Mouse (Mus musculus) lung, adult 2 months (tissue): ENCODE data around the gene Fads2.

Experiments used
- CTCF ChIP-seq: fragments of 200-500 bp; IDR thresholded peaks from 2 replicates; pipeline ENCODE4 v1.5.1; 2011; ENCODE audit warnings: mild to moderate bottlenecking, low read length, control low read depth; ENCODE audit not compliant: insufficient read depth
- POLR2A ChIP-seq: fragments of 200-500 bp; IDR thresholded peaks from 2 replicates; pipeline ENCODE4 v1.6.1; 2011; ENCODE audit warnings: low read depth, mild to moderate bottlenecking, control low read depth, low read length, borderline replicate concordance; ENCODE audit errors: extremely low read depth

DNA sequence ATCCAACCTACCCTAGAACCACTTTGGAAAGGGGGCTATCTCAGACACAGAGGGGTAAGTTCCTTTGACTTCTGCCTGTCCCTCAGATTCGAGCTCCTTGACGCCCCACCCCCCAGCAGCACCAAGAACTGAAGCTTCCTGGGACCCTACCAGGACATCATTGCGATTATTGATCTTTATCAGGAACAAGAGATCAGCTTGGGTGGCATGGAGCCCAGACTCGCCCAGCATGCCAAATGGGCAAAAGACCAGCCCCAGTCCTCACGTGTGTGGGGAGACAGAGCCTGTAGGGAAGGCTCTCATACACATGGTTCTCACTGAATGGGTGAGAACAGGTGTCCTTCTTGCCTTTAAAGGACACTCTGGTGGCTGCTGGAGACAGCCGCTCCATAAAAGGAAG is 2.7 kb upstream of the Fads2 start:
- no peak for TF ChIP-seq CTCF
- no peak for TF ChIP-seq POLR2A
